Mouse (Mus musculus) lung, postnatal 36 days (tissue): Measurements from ENCODE around the gene Lpar2.

Experiments used
- DNase-seq: peaks from one replicate; pipeline ENCODE4 v3.0.0; 2022; ENCODE audit warnings: mixed read lengths

Gene Lpar2

DNA sequence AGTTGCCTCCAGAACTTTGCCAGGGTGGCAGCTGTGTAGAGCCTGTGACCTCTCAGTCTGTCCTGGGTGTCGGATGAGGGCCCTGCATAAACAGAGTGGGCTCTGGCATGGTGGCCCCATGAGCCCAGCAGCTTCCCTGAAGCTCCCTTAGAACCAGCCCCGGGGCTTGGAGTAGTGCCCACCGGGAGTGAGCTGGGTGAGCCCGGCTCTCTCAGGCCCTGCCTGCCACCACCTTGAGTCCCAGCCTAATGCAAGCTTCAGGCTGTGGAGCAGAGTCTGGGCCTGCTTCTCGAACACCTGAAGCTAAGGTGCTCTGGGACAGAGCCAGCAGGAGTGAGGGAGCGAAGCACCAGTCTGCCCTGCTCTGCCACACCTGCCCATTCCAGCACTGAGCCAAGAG, 48.7 kb downstream of the Lpar2 start:
- DNase-seq: no peak

DNA sequence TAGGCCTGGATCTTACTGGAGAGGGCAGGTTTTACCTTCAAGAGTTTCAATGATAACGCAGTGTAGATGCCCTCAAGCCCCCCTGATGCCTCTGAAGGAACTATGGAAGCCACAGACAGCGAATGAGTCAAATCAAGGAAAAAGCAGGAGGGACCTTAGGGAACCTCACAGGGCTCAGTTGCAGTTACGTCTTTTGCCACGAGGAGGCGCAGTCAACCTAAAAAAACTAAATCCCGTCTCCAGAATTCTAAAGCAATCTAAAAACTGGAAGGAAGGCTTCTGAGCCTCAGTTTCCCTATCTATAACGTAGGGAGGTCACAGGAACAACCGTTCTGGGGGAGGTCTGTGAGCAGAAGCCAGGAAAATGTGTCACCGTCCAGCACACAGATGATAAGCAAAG, 51.9 kb downstream of the Lpar2 start:
- DNase-seq: peak; percentile 80

DNA sequence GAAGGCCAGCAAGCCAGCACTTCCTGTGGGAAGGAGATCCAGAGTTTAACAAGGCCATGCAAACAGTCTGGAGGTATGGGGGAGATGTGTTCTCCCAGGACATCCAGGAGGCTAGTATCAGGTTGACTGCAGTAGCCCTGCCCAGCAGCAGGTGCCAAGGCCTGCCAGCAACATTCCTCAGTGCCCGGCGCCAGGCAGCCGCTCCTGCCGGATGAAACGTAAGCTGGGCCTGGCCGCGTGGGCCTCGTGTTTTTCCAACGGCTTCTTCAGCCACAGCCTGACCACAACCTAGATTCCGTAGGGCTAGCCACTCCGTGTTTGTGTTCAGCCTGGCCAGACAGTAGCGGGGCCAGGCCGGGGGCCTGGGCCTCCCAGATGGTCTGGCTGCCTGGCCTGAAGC, 52.4 kb downstream of the Lpar2 start:
- no peak for DNase-seq

DNA sequence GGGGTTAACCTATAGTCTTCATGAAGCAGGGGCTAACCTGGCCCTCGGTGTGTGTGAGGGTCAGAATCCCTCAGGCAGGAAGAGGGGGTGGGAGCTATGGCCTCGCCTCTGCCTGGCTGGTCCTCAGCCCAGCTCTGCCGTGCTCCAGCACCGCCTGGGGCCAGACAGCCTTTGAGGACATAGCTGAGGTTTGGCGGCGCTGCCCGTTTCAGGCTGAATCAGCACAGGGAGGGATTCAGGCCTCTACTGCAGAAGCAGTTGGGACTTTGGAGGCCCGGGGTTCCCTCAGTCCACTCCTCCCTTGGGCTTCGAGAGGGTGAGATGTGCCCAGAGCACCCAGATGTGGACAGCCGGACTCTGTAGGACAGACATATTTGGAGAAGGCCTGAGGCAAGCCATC, 53.9 kb downstream of the Lpar2 start:
- no peak for DNase-seq

DNA sequence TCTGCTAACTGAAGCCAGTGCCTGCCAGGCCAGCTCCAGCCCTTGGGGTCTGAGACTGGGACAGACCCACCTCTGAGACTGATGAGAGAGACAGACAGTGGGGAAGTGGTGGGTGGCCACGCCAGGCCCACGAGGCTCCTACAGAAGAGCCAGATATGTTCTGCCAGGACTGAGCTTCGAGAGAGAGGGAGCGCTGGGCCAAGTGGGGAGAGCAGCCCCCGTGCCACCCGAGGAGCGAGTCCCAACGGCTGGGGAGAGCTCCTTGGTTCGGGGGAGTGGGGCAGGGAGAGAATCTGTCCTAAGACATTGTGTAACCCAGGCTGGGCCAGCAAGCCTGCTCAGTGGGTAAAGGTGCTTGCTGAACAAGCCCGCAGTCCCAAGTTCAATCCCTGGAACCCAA, 54.7 kb downstream of the Lpar2 start:
- DNase-seq: no peak

DNA sequence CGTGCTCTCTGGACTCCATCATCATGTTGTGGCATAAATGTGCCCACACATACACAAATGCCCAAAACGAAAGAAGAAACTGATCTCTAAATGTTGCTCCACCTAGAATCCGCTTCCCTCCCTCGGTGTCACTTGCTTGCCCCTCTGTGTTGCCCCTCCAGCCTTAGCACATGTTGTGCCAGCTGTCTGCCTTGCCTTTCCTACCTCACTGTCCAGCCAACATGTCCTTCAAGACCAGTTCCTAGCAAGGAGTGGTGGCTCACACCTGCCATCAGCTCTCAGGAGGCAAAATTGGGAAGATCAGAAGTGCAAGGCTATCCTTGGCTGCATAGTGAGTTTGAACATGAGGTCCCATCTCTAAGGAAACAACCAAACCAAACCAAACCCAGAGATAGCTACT, 55.2 kb downstream of the Lpar2 start:
- DNase-seq: no peak

DNA sequence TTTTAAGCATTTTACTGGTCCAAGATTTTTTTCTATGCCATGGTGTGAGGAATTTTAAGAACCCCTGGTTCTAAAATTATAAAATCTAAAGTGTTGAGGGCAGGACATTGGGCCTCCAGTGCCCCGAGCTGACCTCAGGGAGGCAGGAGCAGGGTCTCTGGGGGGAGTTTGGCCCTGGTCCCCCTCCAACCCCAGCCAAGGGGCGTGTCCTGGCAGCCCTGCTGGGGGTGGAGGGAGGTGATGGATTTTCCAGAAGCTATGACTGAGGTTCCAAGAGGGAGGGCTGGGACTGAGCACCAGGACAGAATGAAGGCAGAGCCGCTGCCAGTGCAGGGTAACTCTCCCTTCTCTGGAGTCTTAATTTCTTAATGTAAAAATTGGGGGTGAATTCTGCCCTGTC, 55.8 kb downstream of the Lpar2 start:
- no peak for DNase-seq

DNA sequence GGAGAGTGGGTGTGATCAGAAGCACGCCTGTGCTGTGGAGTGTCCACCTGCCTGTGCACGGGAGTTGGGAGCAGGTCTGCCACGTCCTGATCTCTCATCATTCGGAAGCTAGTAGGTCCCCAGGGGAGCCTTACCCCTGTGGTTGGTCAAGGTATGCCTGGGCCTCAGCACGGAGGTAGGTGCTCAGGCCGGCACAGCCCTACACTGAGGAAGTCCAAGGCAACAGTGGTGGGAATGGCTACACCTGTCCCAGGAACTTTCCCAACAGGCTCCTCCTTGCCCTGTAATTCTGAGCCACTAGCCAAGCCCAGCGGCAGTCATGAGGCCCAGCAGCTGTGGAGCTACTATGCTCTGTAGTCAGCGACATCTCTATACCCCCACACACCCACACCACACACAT, 57.4 kb downstream of the Lpar2 start:
- no peak for DNase-seq
